Mouse (Mus musculus) heart, postnatal 0 days (tissue): ENCODE results near the gene Pabpc1l. TPM values are rescaled to one million over a fixed set of nuclear protein-coding genes. Genes with fewer than 3 reads are reported as not detected.

ENCODE experiments used
- ATAC-seq: fragments of 200-750 bp; cut with Nextera tagmentation; 2 replicates; pipeline ENCODE4 v1.8.0; 2017; ENCODE audit warnings: low read depth, moderate number of reproducible peaks, moderate library complexity; ENCODE audit not compliant: insufficient read depth
- DNase-seq: peaks from one replicate; pipeline ENCODE4 v3.0.0-alpha.2; 2016; ENCODE audit warnings: low spot score
- H3K27ac ChIP-seq: fragments of 300-500 bp; sonication (generic); 2 replicates; pipeline ENCODE4 v1.5.1; 2014; ENCODE audit warnings: low read depth, mild to moderate bottlenecking
- H3K27me3 ChIP-seq: fragments of 300-500 bp; sonication (generic); 2 replicates; pipeline ENCODE4 v1.6.1; 2014; ENCODE audit warnings: low read length, mixed read lengths; ENCODE audit not compliant: control insufficient read depth, insufficient read depth
- H3K36me3 ChIP-seq: fragments of 300-500 bp; sonication (generic); replicated peaks from 2 replicates; pipeline ENCODE4 v1.6.1; 2014; ENCODE audit warnings: low read length, mixed read lengths; ENCODE audit not compliant: control insufficient read depth, insufficient read depth
- H3K4me1 ChIP-seq: fragments of 300-500 bp; sonication (generic); 2 replicates; pipeline ENCODE4 v1.6.1; 2014; ENCODE audit warnings: antibody characterized with exemption; ENCODE audit not compliant: control insufficient read depth, insufficient read depth
- H3K4me2 ChIP-seq: fragments of 300-500 bp; sonication (generic); 2 replicates; pipeline ENCODE4 v1.6.1; 2014; ENCODE audit warnings: low read depth, mild to moderate bottlenecking, low read length, moderate library complexity
- H3K4me3 ChIP-seq: fragments of 300-500 bp; sonication (generic); 2 replicates; pipeline ENCODE4 v1.5.1; 2014; ENCODE audit warnings: low read depth, low read length
- H3K9ac ChIP-seq: fragments of 300-500 bp; sonication (generic); replicated peaks from 2 replicates; pipeline ENCODE4 v1.6.1; 2014; ENCODE audit warnings: low read depth, low read length, mixed read lengths
- H3K9me3 ChIP-seq: fragments of 300-500 bp; sonication (generic); replicated peaks from 2 replicates; pipeline ENCODE4 v1.6.1; 2016; ENCODE audit warnings: low read length; ENCODE audit not compliant: control insufficient read depth
- CTCF ChIP-seq: IDR thresholded peaks from 2 replicates; pipeline ENCODE4 v1.5.1; 2016; ENCODE audit warnings: antibody characterized with exemption, control low read depth, low read depth
- EP300 ChIP-seq: IDR thresholded peaks from 2 replicates; pipeline ENCODE4 v1.6.1; 2016; ENCODE audit warnings: antibody characterized with exemption, low read depth
- WGBS: fragments of 180-500 bp; shearing (Covaris S2); extraction: QIAGEN DNeasy Blood & Tissue Kit; methylation state at CpG from one replicate; pipeline ENCODE4 v1.1.7; 2014; 5-methylcytosine and 5-hydroxymethylcytosine counted together
- polyA plus RNA-seq: library from polyadenylated mRNA; unstranded; fragments of >200 nt; fragmentation: Nextera tagmentation; extraction: Ambion mirVana; gene quantifications from 2 replicates; pipeline ENCODE4 v1.2.1, GENCODE M21; 2015
- total RNA-seq: library from RNA; depleted of rRNA; stranded (reverse); fragments of >200 nt; gene quantifications from 2 replicates; pipeline ENCODE4 v1.2.3, GENCODE M21; 2014; ENCODE audit warnings: low replicate concordance

Pabpc1l gene
- total and polyA plus RNA-seq, 2 experiments from 2014 or later = 0.56 TPM; not detected in 1

- TF ChIP-seq EP300 (no peak), CTCF (no peak)
- Histone ChIP-seq H3K4me1 (peaks cover 38% of the 10 kb centered on the region), H3K4me2 (no peak overlapping the region)
Observed at GRCm38 (mm10) chr2:164004503-164004902, 20.7 kb upstream of the Pabpc1l start.

GRCm38 (mm10) chr2:164006932-164007331, 18.3 kb upstream of the Pabpc1l start:
- Histone ChIP-seq H3K27ac (no peak overlapping the region; the same call in 1 of the 2 replicates), H3K36me3 (peaks cover 7% of the 10 kb centered on the region), H3K4me1 (peaks cover 27% of the 10 kb centered on the region), H3K9ac (no peak overlapping the region), H3K4me2 (no peak overlapping the region), H3K27me3 (no peaks in the 10 kb centered on the region), H3K4me3 (no peak overlapping the region), H3K9me3 (no peaks in the 10 kb centered on the region)
- 57% methylated on average over 10 of the region's 10 CpGs for WGBS
- DNase-seq = peak; percentile 13
- ATAC-seq = no peak
- TF ChIP-seq EP300 = no peak

More at GRCm38 (mm10) chr2:164004503-164004902, 20.7 kb upstream of the Pabpc1l start:
- DNase-seq (no peak), ATAC-seq (no peak)
- no peak overlapping the region for H3K9ac ChIP-seq
- H3K27me3 ChIP-seq = no peaks in the 10 kb centered on the region
- no peaks in the 10 kb centered on the region for H3K36me3 ChIP-seq
- H3K9me3 ChIP-seq = no peaks in the 10 kb centered on the region
- no peak overlapping the region for H3K4me3 ChIP-seq
- WGBS = 68% methylated on average over 5 of the region's 5 CpGs
- H3K27ac ChIP-seq = no peak overlapping the region

GRCm38 (mm10) chr2:164007547-164007946, 17.7 kb upstream of the Pabpc1l start:
- no peak for ATAC-seq
- peaks cover 13% of the 10 kb centered on the region for H3K36me3 ChIP-seq
- 81% methylated on average over 8 of the region's 8 CpGs for WGBS
- no peaks in the 10 kb centered on the region for H3K27me3 ChIP-seq
- H3K4me3 ChIP-seq = no peak overlapping the region
- H3K9ac ChIP-seq = no peak overlapping the region
- TF ChIP-seq EP300 (no peak), CTCF (no peak)
- H3K4me2 ChIP-seq = no peak overlapping the region
- no peak overlapping the region for H3K27ac ChIP-seq
- no peak for DNase-seq
- no peaks in the 10 kb centered on the region for H3K9me3 ChIP-seq
- H3K4me1 ChIP-seq = peaks cover 27% of the 10 kb centered on the region

GRCm38 (mm10) chr2:164007987-164008545, 17.2 kb upstream of the Pabpc1l start:
- ATAC-seq = no peak
- no peak overlapping the region for H3K4me3 ChIP-seq
- no peak overlapping the region for H3K4me2 ChIP-seq
- no peaks in the 10 kb centered on the region for H3K27me3 ChIP-seq
- H3K9me3 ChIP-seq = no peaks in the 10 kb centered on the region
- H3K36me3 ChIP-seq = peaks cover 18% of the 10 kb centered on the region
- H3K27ac ChIP-seq = no peak overlapping the region
- H3K9ac ChIP-seq = no peak overlapping the region
- WGBS = 79% methylated on average over 2 of the region's 2 CpGs
- TF ChIP-seq CTCF = no peak
- TF ChIP-seq EP300 = no peak
- H3K4me1 ChIP-seq = peaks cover 27% of the 10 kb centered on the region
- no peak for DNase-seq

- peaks cover 23% of the 10 kb centered on the region for H3K4me1 ChIP-seq
- WGBS = 77% methylated on average over 6 of the region's 6 CpGs
- no peaks in the 10 kb centered on the region for H3K27me3 ChIP-seq
- ATAC-seq = no peak
- H3K9me3 ChIP-seq = no peaks in the 10 kb centered on the region
- DNase-seq = no peak
- peaks cover 29% of the 10 kb centered on the region for H3K36me3 ChIP-seq
- no peak overlapping the region for H3K4me3 ChIP-seq
- TF ChIP-seq CTCF (no peak), EP300 (no peak)
- no peak overlapping the region for H3K4me2 ChIP-seq
- H3K9ac ChIP-seq = no peak overlapping the region
- H3K27ac ChIP-seq = peak overlapping the region; percentile 11; the same call in 1 of the 2 replicates
Observed at GRCm38 (mm10) chr2:164009227-164009626, 16.0 kb upstream of the Pabpc1l start.

- Histone ChIP-seq H3K27ac (no peak overlapping the region), H3K9me3 (no peaks in the 10 kb centered on the region), H3K4me2 (no peak overlapping the region), H3K4me3 (no peak overlapping the region), H3K9ac (no peak overlapping the region), H3K36me3 (peaks cover 42% of the 10 kb centered on the region), H3K4me1 (peaks cover 19% of the 10 kb centered on the region), H3K27me3 (no peaks in the 10 kb centered on the region)
- TF ChIP-seq CTCF (no peak), EP300 (no peak)
- ATAC-seq = no peak
- WGBS = 81% methylated on average over 5 of the region's 5 CpGs
- no peak for DNase-seq
Observed at GRCm38 (mm10) chr2:164010496-164010895, 14.8 kb upstream of the Pabpc1l start.
